Mouse (Mus musculus): Measurements from ENCODE around the gene Dock9. TPM values are rescaled to one million over a fixed set of nuclear protein-coding genes. Genes with fewer than 3 reads are reported as not detected.

Dock9 gene
- polyA plus RNA-seq, 1 experiment from 2014 or later = 6.4 TPM

GRCm38 (mm10) chr14:121780144-121780913, 17.3 kb downstream of the Dock9 start:
- H3K27me3 ChIP-seq (ENCODE audit: control insufficient read depth, insufficient read depth, low read length) = no peaks in the 10 kb centered on the region
- H3K27ac ChIP-seq (replicated peaks) = peak overlapping the region; percentile 79
- no peak for TF ChIP-seq EP300 (optimal IDR thresholded peaks at IDR 0.05)
- no peak for TF ChIP-seq CTCF (IDR thresholded peaks at IDR 0.05; ENCODE audit: low read depth)
- H3K9me3 ChIP-seq (ENCODE audit: control insufficient read depth, low read length) = no peaks in the 10 kb centered on the region
- H3K36me3 ChIP-seq (ENCODE audit: control insufficient read depth, insufficient read depth, low read length) = no peaks in the 10 kb centered on the region; the same call in 1 of the 2 replicates
- WGBS = 27% methylated on average over 11 of the region's 11 CpGs
- H3K9ac ChIP-seq (ENCODE audit: low read length) = no peak overlapping the region
- ATAC-seq (ENCODE audit: low FRiP score, low TSS enrichment) = no peak
- no peak for DNase-seq (ENCODE audit: low spot score)
- no peak overlapping the region for H3K4me3 ChIP-seq (ENCODE audit: low read depth, low read length)
- 0 out of 2 replicates have a peak overlapping the region, but pooled peaks have one; percentile 11 for H3K4me2 ChIP-seq (replicated peaks; ENCODE audit: low read depth)
- H3K4me1 ChIP-seq (replicated peaks; ENCODE audit: control insufficient read depth, insufficient read depth) = peaks cover 9% of the 10 kb centered on the region

DNA sequence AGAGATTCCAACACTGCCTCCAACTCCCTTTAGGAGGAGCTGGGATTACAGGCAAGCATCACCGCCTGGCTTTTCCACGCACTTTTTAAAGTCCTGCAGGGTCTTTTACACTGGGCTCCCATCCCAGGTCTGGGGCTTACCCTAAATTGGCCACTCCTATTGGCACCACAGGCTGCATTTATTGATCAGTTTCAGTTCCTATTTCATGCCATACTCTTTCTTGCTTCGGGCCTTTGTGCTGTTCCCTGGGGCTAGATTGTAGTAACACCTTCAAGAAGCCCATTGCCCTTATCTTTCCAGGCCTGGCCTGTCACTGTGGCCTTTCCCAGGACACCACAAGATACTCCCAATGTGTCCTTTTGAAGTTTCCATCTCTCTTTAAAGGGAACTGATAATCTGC, 18.0 kb downstream of the Dock9 start:
- H3K9ac ChIP-seq (ENCODE audit: low read length) = no peak overlapping the region
- 62% methylated on average over 3 of the region's 3 CpGs for WGBS
- no peak overlapping the region for H3K27ac ChIP-seq (replicated peaks)
- DNase-seq (ENCODE audit: low spot score) (no peak), ATAC-seq (ENCODE audit: low FRiP score, low TSS enrichment) (no peak)
- no peaks in the 10 kb centered on the region; the same call in 1 of the 2 replicates for H3K36me3 ChIP-seq (ENCODE audit: control insufficient read depth, insufficient read depth, low read length)
- peaks cover 9% of the 10 kb centered on the region for H3K4me1 ChIP-seq (replicated peaks; ENCODE audit: control insufficient read depth, insufficient read depth)
- H3K27me3 ChIP-seq (ENCODE audit: control insufficient read depth, insufficient read depth, low read length) = no peaks in the 10 kb centered on the region
- no peak overlapping the region for H3K4me3 ChIP-seq (ENCODE audit: low read depth, low read length)
- no peak overlapping the region for H3K4me2 ChIP-seq (replicated peaks; ENCODE audit: low read depth)
- TF ChIP-seq CTCF (IDR thresholded peaks at IDR 0.05; ENCODE audit: low read depth) (no peak), EP300 (optimal IDR thresholded peaks at IDR 0.05) (no peak)
- H3K9me3 ChIP-seq (ENCODE audit: control insufficient read depth, low read length) = no peaks in the 10 kb centered on the region

DNA sequence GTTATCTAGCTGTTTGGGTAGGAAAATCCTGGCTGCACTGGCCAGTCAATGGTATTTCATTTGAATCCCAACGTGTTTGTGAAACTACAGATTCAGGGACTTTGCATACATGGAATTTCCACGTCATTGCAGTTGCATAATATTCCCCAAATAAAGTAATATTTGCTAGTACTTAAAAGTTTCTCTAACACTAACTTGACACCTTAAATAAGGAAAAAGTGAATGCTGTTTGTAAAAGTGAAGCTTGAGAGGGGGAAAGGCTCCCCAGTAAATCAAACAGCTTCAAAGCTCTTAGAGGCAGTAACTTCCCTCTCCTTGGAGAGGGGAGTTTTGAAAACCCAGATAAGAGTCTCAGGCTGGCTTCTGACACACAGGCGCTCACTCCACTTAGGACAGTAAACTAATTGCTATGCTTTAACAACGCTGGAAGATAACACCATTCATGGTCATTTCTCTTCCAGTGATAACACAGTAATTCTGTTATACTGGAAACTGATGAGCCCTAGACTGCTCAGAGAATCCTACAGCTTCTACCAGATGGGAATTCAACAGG, 20.3 kb downstream of the Dock9 start:
- WGBS = 72% methylated on average over 4 of the region's 4 CpGs
- Histone ChIP-seq H3K9ac (ENCODE audit: low read length) (no peak overlapping the region), H3K36me3 (ENCODE audit: control insufficient read depth, insufficient read depth, low read length) (no peaks in the 10 kb centered on the region; the same call in 1 of the 2 replicates), H3K4me3 (ENCODE audit: low read depth, low read length) (no peak overlapping the region), H3K27ac (replicated peaks) (no peak overlapping the region), H3K4me1 (replicated peaks; ENCODE audit: control insufficient read depth, insufficient read depth) (peaks cover 9% of the 10 kb centered on the region), H3K4me2 (replicated peaks; ENCODE audit: low read depth) (no peak overlapping the region), H3K9me3 (ENCODE audit: control insufficient read depth, low read length) (no peaks in the 10 kb centered on the region), H3K27me3 (ENCODE audit: control insufficient read depth, insufficient read depth, low read length) (no peaks in the 10 kb centered on the region)
- DNase-seq (ENCODE audit: low spot score) (no peak), ATAC-seq (ENCODE audit: low FRiP score, low TSS enrichment) (no peak)
- no peak for TF ChIP-seq EP300 (optimal IDR thresholded peaks at IDR 0.05)
- no peak for TF ChIP-seq CTCF (IDR thresholded peaks at IDR 0.05; ENCODE audit: low read depth)

DNA sequence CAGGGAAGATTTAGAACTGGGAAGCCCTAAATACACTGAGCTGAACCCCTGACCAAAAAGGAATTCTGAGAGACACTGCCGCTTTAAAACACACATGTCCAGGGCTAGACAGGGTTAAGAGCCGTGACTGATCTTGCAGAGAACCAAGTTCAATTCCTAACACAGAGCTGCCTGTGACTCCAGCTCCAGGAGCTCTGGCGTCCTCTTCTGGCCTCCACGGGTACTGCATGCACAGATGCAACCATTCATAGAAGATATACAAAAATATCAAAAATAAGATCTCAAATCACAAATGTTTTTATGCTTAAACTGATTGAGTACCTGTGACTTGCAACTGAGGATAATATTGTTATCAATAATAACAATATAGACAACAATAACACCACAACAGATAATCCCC, 20.9 kb downstream of the Dock9 start:
- TF ChIP-seq EP300 (optimal IDR thresholded peaks at IDR 0.05) = no peak
- TF ChIP-seq CTCF (IDR thresholded peaks at IDR 0.05; ENCODE audit: low read depth) = peak; percentile 60
- Histone ChIP-seq H3K27ac (replicated peaks) (no peak overlapping the region), H3K27me3 (ENCODE audit: control insufficient read depth, insufficient read depth, low read length) (no peaks in the 10 kb centered on the region), H3K4me3 (ENCODE audit: low read depth, low read length) (no peak overlapping the region), H3K36me3 (ENCODE audit: control insufficient read depth, insufficient read depth, low read length) (no peaks in the 10 kb centered on the region; the same call in 1 of the 2 replicates), H3K4me2 (replicated peaks; ENCODE audit: low read depth) (no peak overlapping the region), H3K9me3 (ENCODE audit: control insufficient read depth, low read length) (no peaks in the 10 kb centered on the region), H3K9ac (ENCODE audit: low read length) (no peak overlapping the region), H3K4me1 (replicated peaks; ENCODE audit: control insufficient read depth, insufficient read depth) (peaks cover 9% of the 10 kb centered on the region)
- DNase-seq (ENCODE audit: low spot score) = no peak
- 89% methylated on average over 4 of the region's 4 CpGs for WGBS
- ATAC-seq (ENCODE audit: low FRiP score, low TSS enrichment) = no peak

- Histone ChIP-seq H3K9me3 (ENCODE audit: control insufficient read depth, low read length) (no peaks in the 10 kb centered on the region), H3K36me3 (ENCODE audit: control insufficient read depth, insufficient read depth, low read length) (no peaks in the 10 kb centered on the region), H3K4me1 (replicated peaks; ENCODE audit: control insufficient read depth, insufficient read depth) (no peaks in the 10 kb centered on the region), H3K4me3 (ENCODE audit: low read depth, low read length) (no peak overlapping the region), H3K27ac (replicated peaks) (no peak overlapping the region), H3K4me2 (replicated peaks; ENCODE audit: low read depth) (no peak overlapping the region), H3K9ac (ENCODE audit: low read length) (no peak overlapping the region), H3K27me3 (ENCODE audit: control insufficient read depth, insufficient read depth, low read length) (no peaks in the 10 kb centered on the region)
- TF ChIP-seq CTCF (IDR thresholded peaks at IDR 0.05; ENCODE audit: low read depth) = no peak
- TF ChIP-seq EP300 (optimal IDR thresholded peaks at IDR 0.05) = no peak
- 0 out of 2 replicates have a peak, but pooled peaks have one; percentile 45 for ATAC-seq (ENCODE audit: low FRiP score, low TSS enrichment)
- DNase-seq (ENCODE audit: low spot score) = no peak
- 37% methylated on average over 11 of the region's 11 CpGs for WGBS
These were observed 35.6 kb downstream of the Dock9 start for GRCm38 (mm10) chr14:121762021-121762452.

DNA sequence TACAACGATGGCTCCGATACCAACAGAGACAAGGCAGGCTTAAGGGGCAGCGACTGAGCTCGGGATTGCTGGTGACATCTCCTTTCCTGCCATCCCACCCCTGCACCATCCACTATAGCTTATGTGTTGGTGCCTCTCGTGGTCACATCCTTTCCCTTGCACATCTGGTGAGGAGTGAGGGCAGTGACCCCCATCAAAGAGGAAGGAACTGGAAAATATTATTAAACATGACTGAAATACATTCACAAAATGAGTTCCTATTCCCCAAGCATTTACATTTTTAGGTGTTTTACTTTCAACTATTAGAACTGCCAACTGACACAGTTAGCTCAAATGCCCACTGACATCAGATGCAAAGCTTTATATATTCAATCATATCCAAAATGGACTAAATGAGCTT, 37.2 kb downstream of the Dock9 start:
- Histone ChIP-seq H3K27ac (replicated peaks) (no peak overlapping the region), H3K27me3 (ENCODE audit: control insufficient read depth, insufficient read depth, low read length) (no peaks in the 10 kb centered on the region), H3K4me1 (replicated peaks; ENCODE audit: control insufficient read depth, insufficient read depth) (no peaks in the 10 kb centered on the region), H3K36me3 (ENCODE audit: control insufficient read depth, insufficient read depth, low read length) (no peaks in the 10 kb centered on the region), H3K4me3 (ENCODE audit: low read depth, low read length) (no peak overlapping the region), H3K9me3 (ENCODE audit: control insufficient read depth, low read length) (no peaks in the 10 kb centered on the region), H3K4me2 (replicated peaks; ENCODE audit: low read depth) (no peak overlapping the region), H3K9ac (ENCODE audit: low read length) (no peak overlapping the region)
- TF ChIP-seq EP300 (optimal IDR thresholded peaks at IDR 0.05) (no peak), CTCF (IDR thresholded peaks at IDR 0.05; ENCODE audit: low read depth) (no peak)
- ATAC-seq (ENCODE audit: low FRiP score, low TSS enrichment) = no peak
- WGBS = 83% methylated on average over 5 of the region's 5 CpGs
- DNase-seq (ENCODE audit: low spot score) = no peak

All from stomach, postnatal 0 days (tissue).